Mouse (Mus musculus) left cerebral cortex, adult 2 months (tissue): ENCODE data around the gene Oasl1. TPM values are rescaled to one million over a fixed set of nuclear protein-coding genes. Genes with fewer than 3 reads are reported as not detected.
"Not testable (repeated sequence)": the region's sequence is repeated elsewhere in the genome, so short reads cannot be mapped to it uniquely, and the experiment has no call there.

Experiments
- DNase-seq, 2 experiments: peaks; one replicate each; pipeline ENCODE4 v3.0.0; 2021 to 2022; ENCODE audit warnings: low spot score in 2 of 2, mixed read lengths in 1 of 2; ENCODE audit errors: extremely low spot score in 1 of 2
- H3K27ac ChIP-seq: fragments of 200-600 bp; 2 replicates; pipeline ENCODE4 v1.8.1; 2022
- H3K4me3 ChIP-seq: fragments of 200-600 bp; 2 replicates; pipeline ENCODE4 v1.8.1; 2022
- CTCF ChIP-seq: fragments of 200-600 bp; IDR thresholded peaks from 2 replicates; pipeline ENCODE4 v1.8.1; 2022; ENCODE audit warnings: antibody characterized with exemption, mild to moderate bottlenecking, moderate library complexity
- intact Hi-C: fragments of 180-260 bp; cut with DNase I; formaldehyde crosslinking; loops from one replicate; pipeline ENCODE4 v1.15.1; 2025
- total RNA-seq, 2 experiments: library from RNA; stranded (reverse); gene quantifications; 2 replicates each; pipeline ENCODE4 v1.2.3; 2021

Gene Oasl1
- total RNA-seq, 2 experiments from 2014 or later: 0.81 TPM; not detected in 1

DNA sequence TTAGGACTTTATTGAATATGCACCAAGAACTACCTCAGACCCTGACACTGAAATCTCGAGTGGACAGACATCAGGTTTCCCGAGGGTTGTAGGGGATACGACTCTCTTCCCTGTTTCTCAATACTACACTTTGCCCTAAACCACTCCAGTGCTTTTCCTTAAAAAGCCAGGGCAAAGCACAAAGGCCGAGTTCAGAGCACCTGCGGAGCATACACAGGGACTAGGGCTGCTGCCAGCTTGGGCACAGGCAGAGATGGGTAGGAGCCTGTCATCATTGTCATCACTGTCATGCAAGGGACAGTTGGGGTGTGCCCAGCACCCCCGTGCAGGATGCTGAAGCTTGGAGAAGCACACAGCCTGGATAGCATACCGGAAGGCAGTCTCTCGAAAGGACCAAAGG is 10.2 kb downstream of the Oasl1 start:
- Histone ChIP-seq H3K4me3 (no peak overlapping the region), H3K27ac (no peak overlapping the region)
- intact Hi-C loops: no loop called here
- no peak for DNase-seq
- no peak for TF ChIP-seq CTCF

- H3K27ac ChIP-seq: no peak overlapping the region
- TF ChIP-seq CTCF: no peak
- no peak overlapping the region for H3K4me3 ChIP-seq
- DNase-seq: no peak
- intact Hi-C loops: loop anchor here (5.0 kb wide), 1 partner anchor 109 kb away; no protein-coding TSS in a partner anchor
Measured at GRCm38 (mm10) chr5:114935838-114936237, 12.8 kb downstream of the Oasl1 start.

- H3K27ac ChIP-seq, intact Hi-C loops, H3K4me3 ChIP-seq, DNase-seq: not testable (repeated sequence)
- peak; percentile 44 for TF ChIP-seq CTCF
Measured at GRCm38 (mm10) chr5:114941138-114941537, 18.1 kb downstream of the Oasl1 start.

GRCm38 (mm10) chr5:114942074-114942765 is 19.2 kb downstream of the Oasl1 start, which contains the start of gene 2210016L21Rik:
TSS of gene 2210016L21Rik (plus strand) at chr5:114942158.
- peak within 1 kb of the TSS; percentile 95 for H3K27ac ChIP-seq
- peak; percentile 82 to 84 for DNase-seq
- peak; percentile 24 for TF ChIP-seq CTCF
- intact Hi-C loops: no loop called here
- H3K4me3 ChIP-seq: peak within 1 kb of the TSS; percentile 98

- peak overlapping the region; percentile 95 for H3K27ac ChIP-seq
- no peak for DNase-seq
- TF ChIP-seq CTCF: no peak
- H3K4me3 ChIP-seq: peak overlapping the region; percentile 98
- intact Hi-C loops: no loop called here
Measured at GRCm38 (mm10) chr5:114942766-114943130, 19.7 kb downstream of the Oasl1 start.

GRCm38 (mm10) chr5:114945072-114945471 is 22.0 kb downstream of the Oasl1 start:
- TF ChIP-seq CTCF: no peak
- DNase-seq: no peak
- no peak overlapping the region for H3K4me3 ChIP-seq
- intact Hi-C loops: no loop called here
- no peak overlapping the region for H3K27ac ChIP-seq

GRCm38 (mm10) chr5:114948891-114949290 is 25.9 kb downstream of the Oasl1 start:
- Histone ChIP-seq H3K27ac (no peak overlapping the region), H3K4me3 (no peak overlapping the region)
- TF ChIP-seq CTCF: no peak
- no peak for DNase-seq
- intact Hi-C loops: no loop called here

DNA sequence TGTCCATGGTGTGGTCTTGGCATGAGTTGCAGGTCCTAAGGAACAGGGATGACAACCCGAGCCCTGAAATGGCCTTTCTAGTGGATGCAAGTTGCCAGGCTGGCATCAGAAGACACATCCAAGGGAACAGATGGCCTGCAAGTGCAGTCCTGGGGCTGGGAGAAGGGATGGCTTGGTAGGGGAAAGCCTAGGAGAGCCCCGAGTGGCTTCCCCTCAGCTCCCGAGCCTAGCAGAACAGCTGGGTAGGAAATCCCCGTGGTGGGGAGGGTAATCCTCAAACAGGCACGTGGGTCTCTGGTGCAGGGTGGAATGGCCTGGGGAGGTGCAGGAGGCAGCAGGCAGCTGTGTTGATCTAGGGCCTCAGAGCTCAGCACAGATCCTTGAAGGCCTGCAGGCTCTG is 26.3 kb downstream of the Oasl1 start:
- TF ChIP-seq CTCF: no peak
- no peak overlapping the region for H3K4me3 ChIP-seq
- DNase-seq: no peak
- no peak overlapping the region for H3K27ac ChIP-seq
- intact Hi-C loops: no loop called here

GRCm38 (mm10) chr5:114949812-114950211 is 26.8 kb downstream of the Oasl1 start:
- intact Hi-C loops: no loop called here
- H3K27ac ChIP-seq: no peak overlapping the region
- H3K4me3 ChIP-seq: no peak overlapping the region
- no peak for DNase-seq
- TF ChIP-seq CTCF: no peak

- no peak for DNase-seq
- no peak overlapping the region for H3K27ac ChIP-seq
- H3K4me3 ChIP-seq: no peak overlapping the region
- intact Hi-C loops: no loop called here
- no peak for TF ChIP-seq CTCF
Measured at GRCm38 (mm10) chr5:114950669-114951068, 27.6 kb downstream of the Oasl1 start.

DNA sequence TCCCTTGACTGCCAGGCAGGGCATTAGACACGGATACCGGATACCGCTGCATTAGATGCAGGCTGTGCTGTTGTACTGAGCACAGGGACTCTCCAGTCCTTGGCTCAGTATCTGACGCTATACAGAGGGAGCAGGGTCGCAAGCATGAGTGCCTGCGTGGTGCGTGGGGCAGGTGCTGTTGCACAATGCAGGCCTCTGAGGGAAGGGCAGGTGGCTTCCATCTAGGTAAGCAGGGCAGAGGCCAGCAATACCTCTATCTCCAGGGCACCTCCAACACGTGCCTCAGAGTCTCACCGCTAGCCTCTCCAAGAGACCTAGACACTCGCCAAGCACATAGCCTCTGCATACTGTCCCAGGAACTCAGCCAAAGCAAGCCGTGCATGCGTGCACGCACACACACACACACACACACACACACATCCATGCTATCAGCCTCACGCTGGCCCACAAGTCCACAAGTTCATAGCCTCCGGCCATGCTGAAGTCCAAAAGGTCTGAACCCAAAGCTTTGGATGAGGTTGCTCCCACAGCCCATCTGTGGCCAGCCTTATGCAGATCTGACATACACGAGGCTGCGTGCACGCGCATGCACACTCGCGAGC is 28.3 kb downstream of the Oasl1 start:
- intact Hi-C loops: no loop called here
- H3K27ac ChIP-seq: no peak overlapping the region
- H3K4me3 ChIP-seq: no peak overlapping the region
- no peak for TF ChIP-seq CTCF
- DNase-seq: no peak

DNA sequence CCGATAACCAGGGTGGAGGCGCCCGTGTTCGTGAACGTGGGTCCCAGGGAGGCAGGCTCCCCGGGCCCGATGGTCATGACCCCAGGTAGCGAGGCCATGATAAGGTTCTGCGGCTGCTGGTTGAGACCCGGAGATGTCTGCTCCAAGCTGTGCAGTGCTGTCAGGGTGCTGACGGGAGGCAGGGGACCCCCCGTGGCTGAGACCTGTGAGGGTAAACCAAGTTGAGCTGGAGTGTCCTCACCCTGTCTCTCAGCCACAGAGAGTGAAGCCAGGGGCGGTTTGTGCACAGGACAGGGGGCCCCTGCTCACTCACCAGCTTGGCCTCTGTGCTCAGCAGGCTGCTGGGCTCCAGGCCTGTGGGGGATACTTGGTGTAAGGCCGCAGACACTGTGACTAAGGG is 30.3 kb downstream of the Oasl1 start:
- no peak for DNase-seq
- Histone ChIP-seq H3K4me3 (no peak overlapping the region), H3K27ac (no peak overlapping the region)
- no peak for TF ChIP-seq CTCF
- intact Hi-C loops: no loop called here

GRCm38 (mm10) chr5:114958069-114958468 is 35.0 kb downstream of the Oasl1 start:
- TF ChIP-seq CTCF: no peak
- no peak for DNase-seq
- H3K4me3 ChIP-seq: no peak overlapping the region
- no peak overlapping the region for H3K27ac ChIP-seq
- intact Hi-C loops: no loop called here
